In the genomic region with DNA sequence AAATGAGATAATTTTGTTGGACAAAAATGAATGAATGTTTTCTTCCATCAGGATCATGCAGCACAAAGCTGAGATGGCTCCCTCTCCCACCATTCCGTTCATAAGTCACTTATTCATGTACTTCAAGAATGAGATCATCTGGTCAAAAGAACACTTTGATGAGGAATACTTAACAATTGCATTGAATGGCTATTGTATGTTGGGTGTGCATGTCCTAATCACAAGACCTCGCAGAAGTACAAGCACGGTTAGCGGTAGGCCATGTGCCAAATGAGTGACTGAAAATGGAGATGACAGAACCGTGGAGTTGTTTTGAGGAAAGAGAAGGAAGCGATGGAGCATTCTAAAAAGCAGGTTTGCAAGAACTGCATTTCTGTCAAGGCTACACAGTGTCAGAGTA, we compare ENCODE assay signal across 10 mouse cellular contexts.
"Had no signal": no experiment of that assay in that cellular context is flagged by ENCODE, and none has a peak within 500 bp of the region (broad histone marks: within the 10 kb centered on the region; RNA-seq: fewer than 3 reads in every experiment).

No protein-coding gene starts in this region.

- DNase-seq: kidney, adult 8-10 months; kidney, postnatal 25 days; lung, adult 2 months; lung, postnatal 36 days; thymus, adult 18-20 months; thymus, postnatal 14 days had no signal

- H3K27ac ChIP-seq: limb, embryonic 10.5 days; liver, embryonic 15.5 days; midbrain, embryonic 13.5 days; stomach, postnatal 0 days had no signal

- H3K27me3 ChIP-seq: liver, embryonic 15.5 days; midbrain, embryonic 13.5 days had no signal

- H3K4me3 ChIP-seq: limb, embryonic 10.5 days; liver, embryonic 15.5 days; midbrain, embryonic 13.5 days had no signal

- H3K4me1 ChIP-seq: limb, embryonic 10.5 days; liver, embryonic 15.5 days had no signal
